Mouse (Mus musculus): ENCODE measurements around the gene Hmga2.

DNA sequence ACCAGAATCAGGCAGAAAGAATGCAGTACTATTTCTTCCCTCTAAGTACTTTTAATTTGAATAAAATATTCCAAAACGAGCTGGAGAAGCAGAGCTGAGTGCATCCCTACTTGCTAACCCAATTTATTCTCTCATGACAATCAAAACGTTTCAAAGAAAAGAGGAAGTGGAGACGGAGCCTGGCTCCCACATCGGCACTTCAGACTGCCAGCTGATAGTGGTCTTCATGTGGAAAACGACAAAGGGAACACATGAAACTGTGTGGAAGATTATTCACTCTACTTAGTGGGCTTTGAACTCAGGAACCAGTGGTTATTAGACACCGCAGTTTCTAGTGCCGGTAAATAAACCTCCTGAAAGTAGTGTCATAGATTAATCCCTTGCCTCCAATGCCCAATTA is 41.8 kb downstream of the Hmga2 start:
- TF ChIP-seq CTCF (IDR thresholded peaks at IDR 0.05; ENCODE audit: insufficient read depth, low read depth, low read length) (no peak), POLR2A (IDR thresholded peaks at IDR 0.05; ENCODE audit: insufficient read depth, low read depth, low read length) (no peak)

Data from olfactory bulb, adult 2 months (tissue).